Mouse (Mus musculus) lung, postnatal 25 days (tissue): ENCODE measurements around the gene Rest.

Source experiments
- DNase-seq: peaks from one replicate; pipeline ENCODE4 v3.0.0; 2022; ENCODE audit warnings: low spot score

Rest gene

GRCm38 (mm10) chr5:77265671-77266065 lies 377 bp downstream of the Rest start:
- peak; percentile 70 for DNase-seq

DNA sequence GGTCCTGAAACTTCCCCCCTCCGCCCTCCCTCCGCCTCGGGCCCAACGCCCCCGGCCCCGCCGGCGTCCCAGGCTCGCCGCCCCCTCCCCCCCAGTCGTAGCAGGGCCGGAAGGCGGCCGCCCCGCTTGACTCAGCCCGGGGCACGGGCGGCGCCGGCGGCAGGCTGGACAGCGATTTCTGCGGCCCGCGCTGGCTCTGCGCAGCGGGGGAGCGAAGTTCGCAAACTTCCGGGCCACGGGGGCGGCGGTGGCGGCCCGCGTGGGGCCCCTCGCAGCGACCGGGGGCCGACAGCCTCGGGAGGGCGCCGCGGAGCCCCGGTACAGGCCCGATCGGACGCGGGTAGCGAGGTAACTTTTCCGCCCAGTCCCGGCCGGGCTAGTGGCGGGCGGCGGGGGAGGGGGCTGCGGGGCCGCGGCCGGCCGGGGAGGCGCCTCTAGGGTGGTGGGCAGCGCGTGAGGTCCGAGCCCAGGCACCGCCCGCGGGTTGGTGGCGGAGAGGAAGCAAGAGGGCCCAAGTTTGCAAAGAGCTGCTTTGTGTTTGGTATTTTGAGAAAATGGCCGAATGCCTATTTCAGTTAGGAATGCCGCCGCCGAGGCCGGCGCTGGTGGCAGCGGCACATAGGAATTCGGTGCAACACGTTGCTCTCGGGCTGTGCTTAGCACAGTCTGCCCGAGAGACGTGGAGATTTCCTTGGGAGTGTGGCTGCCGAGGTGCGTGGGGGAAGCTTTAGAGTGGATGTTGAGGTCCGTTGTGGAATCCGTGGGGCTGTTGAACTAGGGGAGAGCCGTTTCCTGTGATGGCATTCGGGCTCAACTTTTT lies 985 bp downstream of the Rest start:
- DNase-seq, result peak; percentile 47

GRCm38 (mm10) chr5:77266886-77267401 lies 1.7 kb downstream of the Rest start:
- peak; percentile 17 for DNase-seq

DNA sequence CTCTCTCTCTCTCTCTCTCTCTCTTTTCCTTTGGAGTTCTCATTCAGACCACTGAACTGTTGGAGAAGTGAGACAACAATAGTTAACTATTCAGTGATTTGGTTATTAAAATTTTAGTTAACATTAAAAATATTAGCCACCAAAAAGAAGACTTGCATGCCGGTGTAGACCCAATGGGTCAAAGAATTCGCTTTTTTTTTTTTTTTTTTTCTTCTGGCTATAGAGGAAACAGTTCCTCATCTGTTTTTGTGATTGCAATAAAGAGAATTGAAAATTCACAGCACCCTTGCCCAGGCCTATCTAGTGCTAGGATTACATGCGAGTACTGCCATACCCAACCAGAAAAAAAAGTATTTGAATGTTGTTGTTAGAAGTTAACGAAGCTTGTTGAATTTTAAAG lies 2.1 kb downstream of the Rest start:
- DNase-seq, result no peak

DNA sequence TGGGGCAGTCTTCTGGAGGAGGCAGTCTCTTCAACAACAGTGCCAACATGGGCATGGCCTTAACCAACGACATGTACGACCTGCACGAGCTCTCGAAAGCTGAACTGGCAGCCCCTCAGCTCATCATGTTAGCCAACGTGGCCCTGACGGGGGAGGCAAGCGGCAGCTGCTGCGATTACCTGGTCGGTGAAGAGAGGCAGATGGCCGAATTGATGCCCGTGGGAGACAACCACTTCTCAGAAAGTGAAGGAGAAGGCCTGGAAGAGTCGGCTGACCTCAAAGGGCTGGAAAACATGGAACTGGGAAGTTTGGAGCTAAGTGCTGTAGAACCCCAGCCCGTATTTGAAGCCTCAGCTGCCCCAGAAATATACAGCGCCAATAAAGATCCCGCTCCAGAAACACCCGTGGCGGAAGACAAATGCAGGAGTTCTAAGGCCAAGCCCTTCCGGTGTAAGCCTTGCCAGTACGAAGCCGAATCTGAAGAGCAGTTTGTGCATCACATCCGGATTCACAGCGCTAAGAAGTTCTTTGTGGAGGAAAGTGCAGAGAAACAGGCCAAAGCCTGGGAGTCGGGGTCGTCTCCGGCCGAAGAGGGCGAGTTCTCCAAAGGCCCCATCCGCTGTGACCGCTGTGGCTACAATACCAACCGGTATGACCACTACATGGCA lies 2.8 kb downstream of the Rest start:
- no peak for DNase-seq

GRCm38 (mm10) chr5:77269399-77269798 lies 4.1 kb downstream of the Rest start:
- DNase-seq, result no peak

GRCm38 (mm10) chr5:77273151-77273550 lies 7.9 kb downstream of the Rest start:
- DNase-seq, result no peak

- peak; percentile 28 for DNase-seq
Measured at GRCm38 (mm10) chr5:77275950-77276349, 10.7 kb downstream of the Rest start.

DNA sequence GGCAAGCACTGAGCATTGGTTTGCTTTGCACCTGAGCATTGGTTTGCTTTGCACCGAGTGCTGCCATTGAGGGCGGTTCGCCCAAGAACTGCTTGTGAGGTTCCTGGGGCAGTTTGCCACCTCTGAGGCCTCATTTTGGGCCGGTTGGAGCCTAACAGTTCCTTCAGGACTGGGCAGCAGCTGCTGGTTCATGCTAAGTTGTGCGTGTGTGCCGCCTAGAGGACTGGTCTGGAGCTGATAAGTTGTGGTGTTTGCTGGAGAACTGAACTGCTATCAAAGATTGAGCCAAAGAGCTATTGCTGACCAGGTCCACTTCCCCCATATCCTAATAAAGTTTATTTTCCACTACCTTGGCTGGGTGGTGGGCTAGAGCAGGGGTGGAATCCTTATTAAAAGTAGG lies 11.9 kb downstream of the Rest start:
- DNase-seq, result no peak

DNA sequence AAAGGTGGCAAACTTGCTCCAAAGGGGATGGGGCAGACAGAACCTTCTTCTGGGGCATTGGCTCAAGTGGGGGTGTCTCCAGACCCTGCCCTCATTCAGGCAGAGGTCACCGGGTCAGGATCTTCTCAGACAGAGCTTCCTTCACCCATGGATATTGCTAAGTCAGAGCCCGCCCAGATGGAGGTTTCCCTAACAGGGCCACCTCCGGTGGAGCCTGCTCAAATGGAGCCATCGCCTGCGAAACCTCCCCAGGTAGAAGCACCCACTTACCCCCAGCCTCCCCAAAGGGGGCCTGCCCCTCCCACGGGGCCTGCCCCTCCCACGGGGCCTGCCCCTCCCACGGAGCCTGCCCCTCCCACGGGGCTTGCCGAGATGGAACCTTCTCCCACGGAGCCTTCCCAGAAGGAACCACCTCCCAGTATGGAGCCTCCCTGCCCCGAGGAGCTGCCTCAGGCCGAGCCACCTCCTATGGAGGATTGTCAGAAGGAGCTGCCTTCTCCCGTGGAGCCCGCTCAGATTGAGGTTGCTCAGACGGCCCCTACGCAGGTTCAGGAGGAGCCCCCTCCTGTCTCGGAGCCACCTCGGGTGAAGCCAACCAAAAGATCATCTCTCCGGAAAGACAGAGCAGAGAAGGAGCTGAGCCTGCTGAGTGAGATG lies 16.4 kb downstream of the Rest start:
- DNase-seq, result no peak

DNA sequence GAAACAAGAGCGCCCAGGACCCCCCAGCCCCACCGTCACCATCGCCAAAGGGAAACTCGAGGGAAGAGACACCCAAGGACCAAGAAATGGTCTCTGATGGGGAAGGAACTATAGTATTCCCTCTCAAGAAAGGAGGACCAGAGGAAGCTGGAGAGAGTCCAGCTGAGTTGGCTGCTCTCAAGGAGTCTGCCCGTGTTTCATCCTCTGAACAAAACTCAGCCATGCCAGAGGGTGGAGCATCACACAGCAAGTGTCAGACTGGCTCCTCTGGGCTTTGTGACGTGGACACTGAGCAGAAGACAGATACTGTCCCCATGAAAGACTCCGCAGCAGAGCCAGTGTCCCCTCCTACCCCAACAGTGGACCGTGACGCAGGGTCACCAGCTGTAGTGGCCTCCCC lies 17.0 kb downstream of the Rest start:
- no peak for DNase-seq

DNA sequence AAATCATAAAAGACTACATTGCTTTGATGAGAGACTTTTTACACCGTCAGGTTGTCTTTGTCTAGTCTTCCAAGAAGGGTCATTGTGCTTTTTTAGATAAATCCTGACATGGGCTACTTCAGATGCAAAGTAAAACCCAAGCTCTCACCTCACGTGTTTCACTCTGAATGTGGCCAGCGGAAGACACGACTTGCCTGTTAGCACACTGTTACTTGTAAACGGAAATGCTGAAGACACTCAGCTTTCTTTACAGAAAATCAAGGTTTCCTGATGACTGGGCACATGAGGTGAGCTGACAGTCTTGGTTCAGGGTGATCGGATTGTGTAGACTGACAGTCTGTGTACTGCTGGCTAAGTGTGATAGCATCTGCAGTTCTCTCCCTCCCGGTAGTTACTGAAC lies 20.4 kb downstream of the Rest start:
- DNase-seq, result no peak

- DNase-seq, result no peak
Measured at GRCm38 (mm10) chr5:77286904-77287303, 21.6 kb downstream of the Rest start.

DNA sequence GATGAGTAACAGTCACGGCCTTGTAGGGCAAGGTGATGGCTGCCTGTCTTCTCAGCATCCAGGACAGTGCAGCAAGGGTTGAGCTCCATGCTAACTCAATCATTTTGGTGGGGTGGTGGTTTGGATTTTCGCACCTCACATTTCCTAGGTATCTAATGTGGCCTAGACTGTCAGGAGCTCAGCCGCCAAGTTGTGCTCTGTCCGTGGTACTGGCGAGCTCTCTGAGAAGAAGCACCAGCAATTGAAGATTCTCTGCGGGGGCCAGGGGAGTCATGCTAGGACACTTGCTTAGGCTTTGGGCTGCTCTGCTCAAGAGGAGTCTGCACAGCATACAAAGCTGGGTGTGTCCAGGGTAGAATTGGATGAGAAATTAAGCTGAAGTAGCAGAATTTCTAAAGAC lies 22.6 kb downstream of the Rest start:
- no peak for DNase-seq

DNA sequence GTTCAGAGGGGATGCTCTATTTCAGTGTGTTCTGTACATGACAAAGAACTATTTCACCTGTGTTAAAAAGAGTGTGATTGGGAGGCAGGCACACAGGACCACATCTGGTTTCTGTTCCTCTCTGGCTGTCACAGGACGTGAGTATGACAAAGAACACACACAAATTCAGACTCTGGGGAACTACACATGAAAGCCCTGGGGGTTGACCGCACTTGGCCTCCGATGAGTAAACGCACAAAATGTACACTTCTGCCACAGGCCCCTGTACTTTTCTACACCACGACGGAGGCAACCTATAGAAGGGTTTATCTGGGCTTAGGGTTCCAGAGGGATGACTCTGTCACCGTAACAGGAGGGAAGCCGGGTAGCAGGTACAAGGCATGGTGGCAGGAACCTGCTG lies 24.4 kb downstream of the Rest start:
- DNase-seq, result peak; percentile 44

GRCm38 (mm10) chr5:77290606-77291005 lies 25.3 kb downstream of the Rest start:
- DNase-seq, result no peak

DNA sequence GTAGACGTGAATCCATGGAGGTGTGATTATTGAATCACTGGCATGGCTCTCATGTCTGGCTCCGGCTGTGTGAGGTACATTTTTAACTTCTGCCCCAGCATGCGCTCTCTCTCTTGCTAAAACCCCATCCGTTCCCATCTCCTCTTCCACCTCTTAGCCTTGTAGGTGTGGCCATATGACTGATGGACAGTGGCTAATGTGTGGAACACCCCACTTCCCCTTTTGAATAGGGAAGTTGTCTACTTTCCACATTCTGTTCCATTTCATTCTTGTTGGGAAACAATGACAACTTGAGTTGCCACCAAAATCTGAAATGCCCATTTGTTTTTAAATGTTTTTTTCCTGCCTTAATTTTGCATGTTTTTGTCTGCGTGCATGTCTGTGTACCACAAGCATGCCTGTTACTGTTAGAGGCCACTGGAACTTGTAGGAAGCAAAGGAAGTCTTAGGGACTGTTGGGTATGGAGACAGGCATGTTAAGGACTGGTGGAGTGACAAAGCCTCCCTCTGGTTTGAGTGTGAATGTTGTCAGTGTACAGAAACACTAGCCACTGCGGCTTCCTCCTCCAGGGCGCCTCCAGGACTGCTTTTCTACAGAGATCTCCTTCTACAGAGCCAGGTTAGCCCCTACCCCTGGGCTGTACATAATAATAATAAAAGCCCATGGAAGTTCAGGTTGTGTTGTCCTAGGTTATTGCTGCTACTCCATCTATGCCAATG lies 27.7 kb downstream of the Rest start:
- DNase-seq, result peak; percentile 29

DNA sequence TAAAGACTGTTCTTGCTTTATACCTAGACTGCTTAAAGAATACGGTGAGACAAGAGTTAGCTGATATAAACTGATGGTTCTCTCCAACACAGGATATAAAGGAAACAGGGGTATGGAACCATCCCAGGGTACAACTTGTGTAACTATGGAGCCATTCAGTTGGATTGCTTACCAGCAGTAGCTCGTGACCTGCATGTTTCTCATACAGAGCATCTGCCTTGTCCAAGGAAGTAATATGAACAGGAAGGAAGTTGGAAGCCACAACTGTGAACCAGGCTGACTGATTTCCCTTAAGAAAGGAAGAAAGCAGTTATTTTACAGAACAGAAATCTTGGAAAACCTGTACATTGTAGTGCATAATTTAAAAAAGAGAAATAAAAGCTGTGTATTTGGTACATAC lies 34.2 kb downstream of the Rest start:
- DNase-seq, result no peak

GRCm38 (mm10) chr5:77301296-77301903 lies 36.1 kb downstream of the Rest start:
- no peak for DNase-seq

GRCm38 (mm10) chr5:77307821-77308553 lies 42.7 kb downstream of the Rest start:
- no peak for DNase-seq
